Mouse (Mus musculus) intestine, postnatal 0 days (tissue): Measurements from ENCODE around the gene Psrc1. TPM values are rescaled to one million over a fixed set of nuclear protein-coding genes. Genes with fewer than 3 reads are reported as not detected.

Experiments used
- ATAC-seq: fragments of 200-750 bp; cut with Nextera tagmentation; 2 replicates; pipeline ENCODE4 v1.8.0; 2017; ENCODE audit warnings: mild to moderate bottlenecking, moderate TSS enrichment, moderate library complexity
- H3K27ac ChIP-seq: fragments of 300-500 bp; sonication (generic); 2 replicates; pipeline ENCODE4 v1.5.1; 2014; ENCODE audit warnings: mild to moderate bottlenecking, low read depth, low read length, moderate library complexity
- H3K27me3 ChIP-seq: fragments of 300-500 bp; sonication (generic); replicated peaks from 2 replicates; pipeline ENCODE4 v1.6.1; 2014; ENCODE audit warnings: low read length, mixed read lengths; ENCODE audit not compliant: control insufficient read depth, insufficient read depth
- H3K36me3 ChIP-seq: fragments of 300-500 bp; sonication (generic); 2 replicates; pipeline ENCODE4 v1.6.1; 2014; ENCODE audit warnings: mild to moderate bottlenecking, moderate library complexity; ENCODE audit not compliant: control insufficient read depth, insufficient read depth
- H3K4me1 ChIP-seq: fragments of 300-500 bp; sonication (generic); replicated peaks from 2 replicates; pipeline ENCODE4 v1.6.1; 2014; ENCODE audit warnings: antibody characterized with exemption, low read length, mixed read lengths; ENCODE audit not compliant: control insufficient read depth, insufficient read depth
- H3K4me2 ChIP-seq: fragments of 300-500 bp; sonication (generic); replicated peaks from 2 replicates; pipeline ENCODE4 v1.6.1; 2014; ENCODE audit warnings: low read depth, mild to moderate bottlenecking, moderate library complexity
- H3K4me3 ChIP-seq: fragments of 300-500 bp; sonication (generic); 2 replicates; pipeline ENCODE4 v1.5.1; 2014; ENCODE audit warnings: low read depth, low read length
- H3K9ac ChIP-seq: fragments of 300-500 bp; sonication (generic); 2 replicates; pipeline ENCODE4 v1.6.1; 2014; ENCODE audit warnings: mild to moderate bottlenecking, low read depth, low read length
- H3K9me3 ChIP-seq: fragments of 300-500 bp; sonication (generic); 2 replicates; pipeline ENCODE4 v1.6.1; 2016; ENCODE audit warnings: mixed run types; ENCODE audit not compliant: control insufficient read depth
- CTCF ChIP-seq: sonication (generic); IDR thresholded peaks from 2 replicates; pipeline ENCODE4 v1.5.1; 2016; ENCODE audit warnings: low read depth, mild to moderate bottlenecking, control low read depth, antibody characterized with exemption, moderate library complexity
- WGBS: fragments of 180-500 bp; shearing (Covaris S2); extraction: QIAGEN DNeasy Blood & Tissue Kit; methylation state at CpG from one replicate; pipeline ENCODE4 v1.1.7; 2014; 5-methylcytosine and 5-hydroxymethylcytosine counted together
- polyA plus RNA-seq: library from polyadenylated mRNA; unstranded; fragments of >200 nt; fragmentation: Nextera tagmentation; extraction: Ambion mirVana; gene quantifications from 2 replicates; pipeline ENCODE4 v1.2.1, GENCODE M21; 2015

The Psrc1 gene
- 3.3 and 5.3 TPM in 2 replicates for polyA plus RNA-seq

- H3K27ac ChIP-seq = no peak within 1 kb of the TSS
- under 1% methylated on average over 44 of the region's 44 CpGs for WGBS
Measured at GRCm38 (mm10) chr3:108383485-108384354, at the start of gene Psrc1. Gene Psrc1 (plus strand): TSS chr3:108383839.

GRCm38 (mm10) chr3:108336878-108337277 is 46.8 kb upstream of the Psrc1 start:
- H3K27me3 ChIP-seq = no peaks in the 10 kb centered on the region
- H3K4me2 ChIP-seq = no peak overlapping the region
- no peak overlapping the region for H3K9ac ChIP-seq
- H3K4me3 ChIP-seq = no peak overlapping the region
- H3K36me3 ChIP-seq = peaks cover 47% of the 10 kb centered on the region
- no peaks in the 10 kb centered on the region for H3K9me3 ChIP-seq
- WGBS = 92% methylated on average over 5 of the region's 5 CpGs
- H3K4me1 ChIP-seq = no peaks in the 10 kb centered on the region
- no peak for ATAC-seq
- H3K27ac ChIP-seq = no peak overlapping the region
- no peak for TF ChIP-seq CTCF

More at GRCm38 (mm10) chr3:108383485-108384354, at the start of gene Psrc1:
- H3K27me3 ChIP-seq = no peaks in the 10 kb centered on the region
- H3K4me2 ChIP-seq = peak within 1 kb of the TSS; percentile 75
- H3K9ac ChIP-seq = peak within 1 kb of the TSS; percentile 23; the same call in 1 of the 2 replicates
- H3K4me3 ChIP-seq = peak within 1 kb of the TSS; percentile 67
- ATAC-seq = peak; percentile 86
- no peaks in the 10 kb centered on the region for H3K4me1 ChIP-seq
- no peaks in the 10 kb centered on the region for H3K9me3 ChIP-seq
- no peak for TF ChIP-seq CTCF
- H3K36me3 ChIP-seq = no peaks in the 10 kb centered on the region

GRCm38 (mm10) chr3:108341040-108341439 is 42.6 kb upstream of the Psrc1 start:
- Histone ChIP-seq H3K9me3 (no peaks in the 10 kb centered on the region), H3K36me3 (peaks cover 48% of the 10 kb centered on the region)

GRCm38 (mm10) chr3:108342185-108342584 is 41.5 kb upstream of the Psrc1 start:
- TF ChIP-seq CTCF = no peak
- peaks cover 48% of the 10 kb centered on the region for H3K36me3 ChIP-seq

More at GRCm38 (mm10) chr3:108341040-108341439, 42.6 kb upstream of the Psrc1 start:
- Histone ChIP-seq H3K4me3 (no peak overlapping the region), H3K4me1 (no peaks in the 10 kb centered on the region), H3K4me2 (no peak overlapping the region), H3K9ac (no peak overlapping the region), H3K27ac (no peak overlapping the region), H3K27me3 (no peaks in the 10 kb centered on the region)
- no peak for TF ChIP-seq CTCF
- 80% methylated on average over 2 of the region's 2 CpGs for WGBS
- ATAC-seq = no peak

GRCm38 (mm10) chr3:108345855-108346254 is 37.8 kb upstream of the Psrc1 start:
- Histone ChIP-seq H3K4me3 (no peak overlapping the region), H3K4me2 (no peak overlapping the region), H3K9me3 (no peaks in the 10 kb centered on the region), H3K36me3 (peaks cover 45% of the 10 kb centered on the region), H3K27ac (no peak overlapping the region), H3K4me1 (no peaks in the 10 kb centered on the region), H3K9ac (no peak overlapping the region), H3K27me3 (no peaks in the 10 kb centered on the region)
- no peak for ATAC-seq
- no peak for TF ChIP-seq CTCF
- 68% methylated on average over 7 of the region's 7 CpGs for WGBS

More at GRCm38 (mm10) chr3:108342185-108342584, 41.5 kb upstream of the Psrc1 start:
- Histone ChIP-seq H3K9me3 (no peaks in the 10 kb centered on the region), H3K9ac (no peak overlapping the region), H3K27ac (no peak overlapping the region), H3K27me3 (no peaks in the 10 kb centered on the region), H3K4me3 (no peak overlapping the region), H3K4me2 (no peak overlapping the region), H3K4me1 (no peaks in the 10 kb centered on the region)
- 82% methylated on average over 7 of the region's 7 CpGs for WGBS
- ATAC-seq = no peak

GRCm38 (mm10) chr3:108348376-108348775 is 35.3 kb upstream of the Psrc1 start:
- H3K27ac ChIP-seq = no peak overlapping the region
- ATAC-seq = no peak
- WGBS = 82% methylated on average over 9 of the region's 9 CpGs

More at GRCm38 (mm10) chr3:108348376-108348775, 35.3 kb upstream of the Psrc1 start:
- Histone ChIP-seq H3K9me3 (no peaks in the 10 kb centered on the region), H3K4me1 (no peaks in the 10 kb centered on the region), H3K27me3 (no peaks in the 10 kb centered on the region), H3K4me2 (no peak overlapping the region), H3K4me3 (no peak overlapping the region), H3K36me3 (peaks cover 43% of the 10 kb centered on the region), H3K9ac (no peak overlapping the region)
- TF ChIP-seq CTCF = no peak
